Mouse (Mus musculus): ENCODE results near the gene Stx1b. TPM values are rescaled to one million over a fixed set of nuclear protein-coding genes. Genes with fewer than 3 reads are reported as not detected.

Stx1b gene
- total RNA-seq, 4 experiments from 2014 or later: 0.53 to 1.0 (median 0.75) TPM

Other genes with a start within 250 kb of the Stx1b start
- 1 to 10 TPM; 2.0 to 2.6 (median 2.2) TPM for gene Ccdc189, start 236.0 kb downstream of the Stx1b start, total RNA-seq (2022)
- 10 to 100 TPM; 28.6 to 32.3 (median 30.6) TPM for gene Rnf40, start 235.8 kb downstream of the Stx1b start, total RNA-seq (2022)
- 1 to 10 TPM; 6.8 to 7.8 (median 7.4) TPM for gene Zfp629, start 208.8 kb downstream of the Stx1b start, total RNA-seq (2022)
- 10 to 100 TPM; 33.5 to 36.0 (median 34.1) TPM for gene Bcl7c, start 115.6 kb downstream of the Stx1b start, total RNA-seq (2022)
- 10 to 100 TPM; 15.2 to 20.3 (median 17.1) TPM for gene Ctf1, start 111.8 kb downstream of the Stx1b start, total RNA-seq (2022)
- gene Ctf2, start 92.4 kb downstream of the Stx1b start, total RNA-seq (2022): not detected
- 1 to 10 TPM in 2 of 4 experiments, under 1 TPM in 2; 0.92 to 1.6 (median 1.1) TPM for gene Fbxl19, start 80.0 kb downstream of the Stx1b start, total RNA-seq (2022)
- gene Orai3, start 54.7 kb downstream of the Stx1b start, total RNA-seq (2022): 10 to 100 TPM; 12.2 to 13.6 (median 12.9) TPM
- 10 to 100 TPM; 16.4 to 22.8 (median 18.6) TPM for gene Setd1a, start 47.9 kb downstream of the Stx1b start, total RNA-seq (2022)
- 1 to 10 TPM; 1.6 to 2.3 (median 2.1) TPM for gene Gm49388, start 38.9 kb downstream of the Stx1b start, total RNA-seq (2022)
- 1 to 10 TPM; 1.5 to 4.2 (median 1.9) TPM for gene Hsd3b7, start 23.9 kb downstream of the Stx1b start, total RNA-seq (2022)
- gene Stx4a, start 255 bp downstream of the Stx1b start, total RNA-seq (2022): 10 to 100 TPM; 44.5 to 64.1 (median 50.8) TPM
- gene Zfp646, start 51.7 kb upstream of the Stx1b start, total RNA-seq (2022): 10 to 100 TPM; 12.2 to 14.5 (median 14.0) TPM
- 1 to 10 TPM; 3.1 to 4.6 (median 4.5) TPM for gene Zfp668, start 52.3 kb upstream of the Stx1b start, total RNA-seq (2022)
- 1 to 10 TPM; 1.5 to 1.8 (median 1.7) TPM for gene Prss53, start 66.4 kb upstream of the Stx1b start, total RNA-seq (2022)
- gene Gm21974, start 70.9 kb upstream of the Stx1b start, total RNA-seq (2022): not detected
- gene Vkorc1, start 71.1 kb upstream of the Stx1b start, total RNA-seq (2022): 1 to 10 TPM; 5.3 to 9.9 (median 8.6) TPM
- 100 to 1,000 TPM; 163 to 190 (median 180) TPM for gene Bckdk, start 79.5 kb upstream of the Stx1b start, total RNA-seq (2022)
- 10 to 100 TPM; 20.8 to 30.8 (median 23.0) TPM for gene Kat8, start 88.0 kb upstream of the Stx1b start, total RNA-seq (2022)
- gene Prss8, start 105.6 kb upstream of the Stx1b start, total RNA-seq (2022): not detected
- gene Prss36, start 122.2 kb upstream of the Stx1b start, total RNA-seq (2022): 1 to 10 TPM; 5.7 to 8.9 (median 7.9) TPM
- 10 to 100 TPM; 52.0 to 94.3 (median 70.5) TPM for gene Fus, start 142.9 kb upstream of the Stx1b start, total RNA-seq (2022)
- gene Pycard, start 169.3 kb upstream of the Stx1b start, total RNA-seq (2022): under 1 TPM in 3 of 4 experiments, not detected in 1; 0.21 to 0.75 (median 0.43) TPM
- 100 to 1,000 TPM; 204 to 246 (median 223) TPM for gene Trim72, start 179.4 kb upstream of the Stx1b start, total RNA-seq (2022)
- 1 to 10 TPM in 2 of 4 experiments, under 1 TPM in 2; 0.60 to 3.1 (median 1.1) TPM for gene Itgam, start 238.1 kb upstream of the Stx1b start, total RNA-seq (2022)
- not detected for gene Gm49368, start 238.1 kb upstream of the Stx1b start, total RNA-seq (2022)